Mouse (Mus musculus) E14TG2a.4 (cell line): ENCODE data around the gene Mpl.

Experiments used
- CTCF ChIP-seq: conservative IDR thresholded peaks from 2 replicates; pipeline ENCODE4 v1.5.1; 2014; ENCODE audit warnings: low read length
- NANOG ChIP-seq: IDR thresholded peaks from 2 replicates; pipeline ENCODE4 v1.6.1; 2014; ENCODE audit warnings: borderline replicate concordance, low read length, mixed read lengths

GRCm38 (mm10) chr4:118413553-118413952 lies 43.8 kb downstream of the Mpl start:
- TF ChIP-seq CTCF (no peak), NANOG (no peak)
